Mouse (Mus musculus): ENCODE measurements around the gene Rbbp6.

Rbbp6 gene

DNA sequence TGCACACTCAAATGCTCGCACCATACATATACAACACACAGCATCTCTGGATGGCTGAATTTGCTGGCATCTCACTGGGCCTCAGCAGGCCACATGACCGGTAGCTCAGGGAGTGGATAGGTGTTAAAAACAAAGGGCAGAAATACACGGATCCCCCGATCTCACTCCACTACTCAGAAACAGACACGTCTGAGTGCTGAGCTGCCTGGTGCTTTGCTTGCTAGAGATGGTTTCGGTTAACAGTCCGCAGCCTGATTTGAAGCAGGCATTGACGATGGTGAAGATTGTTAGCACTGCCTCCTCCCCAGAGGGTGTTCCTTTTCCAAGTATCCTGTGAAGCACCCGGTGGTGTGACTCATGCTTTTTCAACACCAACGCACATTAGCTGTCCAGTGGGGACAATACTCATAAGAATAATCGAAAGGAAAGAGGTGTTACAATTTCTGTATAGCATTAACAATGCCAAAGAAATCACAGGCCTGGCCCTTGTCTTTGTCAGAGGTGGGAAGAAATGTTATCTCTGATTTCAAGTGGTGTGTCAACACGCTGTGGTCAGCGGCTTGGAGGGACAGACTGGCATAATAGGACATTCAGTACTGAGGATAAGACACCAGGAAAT lies 81.1 kb downstream of the Rbbp6 start:
- DNase-seq (ENCODE audit: low spot score in 2 of 2), result no peak
